ENCODE assay signal across 28 mouse cellular contexts in the genomic region with DNA sequence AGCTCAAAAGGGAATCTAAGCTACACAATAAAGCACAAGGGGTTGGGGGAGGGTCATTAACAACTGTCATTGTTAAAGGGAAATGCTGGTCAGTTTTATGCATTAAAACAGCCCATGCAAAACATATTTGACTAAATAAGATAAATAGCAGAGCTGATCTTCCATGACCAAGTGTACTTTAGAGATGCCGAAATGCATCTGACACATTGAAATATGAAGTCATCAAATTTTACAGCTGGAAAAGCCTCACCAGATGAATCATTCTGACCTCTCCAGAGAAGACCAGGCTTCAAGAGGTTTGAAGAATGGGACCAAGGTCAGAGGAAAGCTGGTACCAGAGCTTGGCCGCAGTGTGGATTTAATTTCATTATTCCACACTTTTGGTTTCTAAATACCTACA.
DNase-seq lines count a peak whose midpoint lies in the region; ATAC-seq lines count a peak whose summit lies in the region.
"Had no signal": no experiment of that assay in that cellular context is flagged by ENCODE, and none has a peak within 500 bp of the region (broad histone marks: within the 10 kb centered on the region; RNA-seq: fewer than 3 reads in every experiment).

No protein-coding gene starts in this region.

- no peaks in the 10 kb centered on the region for H3K27me3 ChIP-seq in kidney, embryonic 15.5 days
- H3K27me3 ChIP-seq: embryonic facial prominence, embryonic 13.5 days; forebrain, embryonic 15.5 days; heart, embryonic 15.5 days; hindbrain, embryonic 12.5 days; intestine, embryonic 15.5 days; limb, embryonic 13.5 days; lung, embryonic 15.5 days; midbrain, embryonic 12.5 days; neural tube, embryonic 13.5 days had no signal

- 21% methylated on average over 2 of the region's 2 CpGs for WGBS in kidney, embryonic 15.5 days

- DNase-seq in adrenal gland, adult 2 months, result peak; percentile 14
- DNase-seq in adrenal gland, postnatal 10 days, result no peak
- no peak for DNase-seq in kidney, adult 18-20 months
- peak; percentile 4 to 11 for DNase-seq in kidney, postnatal 4 days
- no peak for DNase-seq in kidney, adult 9 months
- DNase-seq in spleen, postnatal 14 days (ENCODE audit: low spot score in 2 of 2), result no peak
- DNase-seq: cerebellum, adult 11 months; cerebellum, adult 9-10 months; cerebellum, postnatal 36 days; gastrocnemius, postnatal 25 days; heart, adult 11 months; thymus, postnatal 4 days had no signal

- no peak overlapping the region for H3K9ac ChIP-seq in kidney, embryonic 15.5 days
- H3K9ac ChIP-seq: embryonic facial prominence, embryonic 13.5 days; forebrain, embryonic 15.5 days; heart, embryonic 15.5 days; hindbrain, embryonic 12.5 days; intestine, embryonic 15.5 days; limb, embryonic 13.5 days; lung, embryonic 15.5 days; midbrain, embryonic 12.5 days; neural tube, embryonic 13.5 days had no signal

- no peaks in the 10 kb centered on the region for H3K9me3 ChIP-seq in kidney, embryonic 15.5 days (replicated peaks)
- H3K9me3 ChIP-seq: embryonic facial prominence, embryonic 13.5 days; forebrain, embryonic 10.5 days; forebrain, embryonic 15.5 days; G1E; heart, embryonic 10.5 days; heart, embryonic 15.5 days; hindbrain, embryonic 12.5 days; intestine, embryonic 15.5 days; limb, embryonic 13.5 days; lung, embryonic 15.5 days; midbrain, embryonic 12.5 days; neural tube, embryonic 13.5 days had no signal

- no peak overlapping the region for H3K27ac ChIP-seq in kidney, embryonic 15.5 days
- H3K27ac ChIP-seq: embryonic facial prominence, embryonic 13.5 days; forebrain, embryonic 10.5 days; forebrain, embryonic 15.5 days; heart, embryonic 10.5 days; heart, embryonic 15.5 days; hindbrain, embryonic 12.5 days; hindbrain, postnatal 0 days; intestine, embryonic 15.5 days; left cerebral cortex, adult 2 months; limb, embryonic 13.5 days; lung, embryonic 15.5 days; midbrain, embryonic 12.5 days; neural tube, embryonic 13.5 days had no signal

- H3K4me2 ChIP-seq in kidney, embryonic 15.5 days, result no peak overlapping the region
- H3K4me2 ChIP-seq: embryonic facial prominence, embryonic 13.5 days; forebrain, embryonic 15.5 days; heart, embryonic 15.5 days; hindbrain, embryonic 12.5 days; intestine, embryonic 15.5 days; limb, embryonic 13.5 days; liver, embryonic 11.5 days; lung, embryonic 15.5 days; midbrain, embryonic 12.5 days; neural tube, embryonic 13.5 days had no signal

- H3K36me3 ChIP-seq in kidney, embryonic 15.5 days, result no peaks in the 10 kb centered on the region
- H3K36me3 ChIP-seq: embryonic facial prominence, embryonic 13.5 days; forebrain, embryonic 10.5 days; forebrain, embryonic 15.5 days; G1E; heart, embryonic 10.5 days; heart, embryonic 15.5 days; hindbrain, embryonic 12.5 days; intestine, embryonic 15.5 days; limb, embryonic 13.5 days; lung, embryonic 15.5 days; midbrain, embryonic 12.5 days; neural tube, embryonic 13.5 days had no signal

- no peaks in the 10 kb centered on the region for H3K4me1 ChIP-seq in kidney, embryonic 15.5 days
- H3K4me1 ChIP-seq: embryonic facial prominence, embryonic 13.5 days; heart, embryonic 10.5 days; heart, embryonic 15.5 days; hindbrain, embryonic 12.5 days; intestine, embryonic 15.5 days; limb, embryonic 13.5 days; lung, embryonic 15.5 days; neural tube, embryonic 13.5 days had no signal

- H3K4me3 ChIP-seq in kidney, embryonic 15.5 days (replicated peaks), result no peak overlapping the region
- H3K4me3 ChIP-seq: embryonic facial prominence, embryonic 13.5 days; forebrain, embryonic 10.5 days; forebrain, embryonic 15.5 days; heart, embryonic 10.5 days; heart, embryonic 15.5 days; hindbrain, embryonic 12.5 days; intestine, embryonic 15.5 days; left cerebral cortex, adult 2 months; limb, embryonic 13.5 days; lung, embryonic 15.5 days; midbrain, embryonic 12.5 days; neural tube, embryonic 13.5 days had no signal

- ATAC-seq in kidney, embryonic 15.5 days (replicated peaks; ENCODE audit: low FRiP score), result peak; percentile 73
- ATAC-seq: forebrain, embryonic 15.5 days; hindbrain, postnatal 0 days; intestine, embryonic 15.5 days had no signal

Comparison
In these comparisons a context has a peak if more than half of its experiments do, and no peak if none do; other contexts are left out.
1. DNase-seq: peak in adrenal gland, adult 2 months (single experiment) and kidney, postnatal 4 days (2 of 2); none in adrenal gland, postnatal 10 days (single experiment), kidney, adult 18-20 months (single experiment), kidney, adult 9 months (single experiment) and spleen, postnatal 14 days (0 of 2).